Mouse (Mus musculus) hindbrain, postnatal 0 days (tissue): ENCODE measurements around the gene 2210407C18Rik. TPM values are rescaled to one million over a fixed set of nuclear protein-coding genes. Genes with fewer than 3 reads are reported as not detected.

ENCODE experiments used
- ATAC-seq: fragments of 200-750 bp; cut with Nextera tagmentation; 2 replicates; pipeline ENCODE4 v1.8.0; 2017; ENCODE audit warnings: mild to moderate bottlenecking, moderate TSS enrichment, moderate library complexity
- DNase-seq: peaks from one replicate; pipeline ENCODE4 v3.0.0-alpha.2; 2015; ENCODE audit warnings: low spot score
- H3K27ac ChIP-seq: fragments of 300-500 bp; sonication (generic); 2 replicates; pipeline ENCODE4 v1.5.1; 2014; ENCODE audit warnings: mild to moderate bottlenecking
- H3K27me3 ChIP-seq: fragments of 300-500 bp; sonication (generic); 2 replicates; pipeline ENCODE4 v1.6.1; 2014; ENCODE audit warnings: low read length, mixed read lengths; ENCODE audit not compliant: insufficient read depth
- H3K36me3 ChIP-seq: fragments of 300-500 bp; sonication (generic); 2 replicates; pipeline ENCODE4 v1.6.1; 2014; ENCODE audit warnings: low read length, mixed read lengths; ENCODE audit not compliant: insufficient read depth
- H3K4me1 ChIP-seq: fragments of 300-500 bp; sonication (generic); 2 replicates; pipeline ENCODE4 v1.6.1; 2014; ENCODE audit warnings: antibody characterized with exemption, low read length, mixed read lengths; ENCODE audit not compliant: insufficient read depth
- H3K4me2 ChIP-seq: fragments of 300-500 bp; sonication (generic); 2 replicates; pipeline ENCODE4 v1.6.1; 2014; ENCODE audit warnings: low read depth, mild to moderate bottlenecking, low read length, moderate library complexity, mixed read lengths
- H3K4me3 ChIP-seq: fragments of 300-500 bp; sonication (generic); 2 replicates; pipeline ENCODE4 v1.5.1; 2014; ENCODE audit warnings: low read length
- H3K9ac ChIP-seq: fragments of 300-500 bp; sonication (generic); replicated peaks from 2 replicates; pipeline ENCODE4 v1.6.1; 2014; ENCODE audit warnings: mild to moderate bottlenecking, low read length, moderate library complexity, mixed read lengths
- H3K9me3 ChIP-seq: fragments of 300-500 bp; sonication (generic); 2 replicates; pipeline ENCODE4 v1.6.1; 2016; ENCODE audit warnings: low read length, mixed read lengths
- CTCF ChIP-seq: IDR thresholded peaks from 2 replicates; pipeline ENCODE4 v1.5.1; 2016; ENCODE audit warnings: antibody characterized with exemption, control low read depth, low read depth
- WGBS: fragments of 180-500 bp; shearing (Covaris S2); extraction: QIAGEN DNeasy Blood & Tissue Kit; methylation state at CpG from one replicate; pipeline ENCODE4 v1.1.7; 2014; 5-methylcytosine and 5-hydroxymethylcytosine counted together
- polyA plus RNA-seq: library from polyadenylated mRNA; unstranded; fragments of >200 nt; fragmentation: Nextera tagmentation; extraction: Ambion mirVana; gene quantifications from 2 replicates; pipeline ENCODE4 v1.2.1, GENCODE M21; 2015
- total RNA-seq: library from RNA; depleted of rRNA; stranded (reverse); fragments of >200 nt; gene quantifications from 2 replicates; pipeline ENCODE4 v1.2.3, GENCODE M21; 2014

Gene 2210407C18Rik
- total and polyA plus RNA-seq, 2 experiments from 2014 or later, result not detected

DNA sequence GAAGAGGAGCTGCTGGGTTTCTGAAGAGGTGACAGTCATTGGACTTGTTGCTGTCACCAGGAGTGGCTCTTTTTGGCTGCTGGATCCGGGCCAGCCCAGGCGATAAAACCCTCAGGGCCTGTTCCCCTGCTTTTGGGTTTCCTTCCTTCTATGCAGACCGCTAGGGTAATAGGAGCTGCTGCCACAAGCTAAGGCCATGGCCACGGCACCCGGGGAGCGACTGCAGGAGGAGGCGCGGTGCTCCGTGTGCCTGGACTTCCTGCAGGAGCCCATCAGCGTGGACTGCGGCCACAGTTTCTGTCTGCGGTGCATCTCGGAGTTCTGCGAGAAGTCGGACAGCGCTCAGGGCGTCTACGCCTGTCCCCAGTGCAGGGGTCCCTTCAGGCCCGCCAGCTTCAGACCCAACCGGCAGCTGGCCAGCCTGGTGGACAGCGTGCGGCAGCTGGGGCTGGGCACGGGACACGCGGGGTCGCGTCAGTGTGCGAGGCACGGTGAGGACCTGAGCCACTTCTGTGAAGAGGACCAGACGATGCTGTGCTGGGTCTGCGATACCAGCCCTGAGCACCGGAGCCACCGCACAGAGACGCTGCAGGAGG lies 24.5 kb upstream of the 2210407C18Rik start, which contains the start of gene Trim58:
Trim58 (plus strand) TSS at position 194 of the 596 bp plus-strand sequence.
- Histone ChIP-seq H3K9me3 (no peaks in the 10 kb centered on the region), H3K36me3 (no peaks in the 10 kb centered on the region), H3K4me1 (no peaks in the 10 kb centered on the region), H3K4me2 (peak within 1 kb of the TSS; percentile 90), H3K27me3 (no peaks in the 10 kb centered on the region), H3K9ac (peak within 1 kb of the TSS; percentile 43), H3K4me3 (peak within 1 kb of the TSS; percentile 45), H3K27ac (no peak within 1 kb of the TSS)
- DNase-seq (peak; percentile 39), ATAC-seq (peak; percentile 53; the same call in 1 of the 2 replicates)
- whole genome bisulfite sequencing, result 2% methylated on average over 34 of the region's 34 CpGs
- no peak for TF ChIP-seq CTCF

DNA sequence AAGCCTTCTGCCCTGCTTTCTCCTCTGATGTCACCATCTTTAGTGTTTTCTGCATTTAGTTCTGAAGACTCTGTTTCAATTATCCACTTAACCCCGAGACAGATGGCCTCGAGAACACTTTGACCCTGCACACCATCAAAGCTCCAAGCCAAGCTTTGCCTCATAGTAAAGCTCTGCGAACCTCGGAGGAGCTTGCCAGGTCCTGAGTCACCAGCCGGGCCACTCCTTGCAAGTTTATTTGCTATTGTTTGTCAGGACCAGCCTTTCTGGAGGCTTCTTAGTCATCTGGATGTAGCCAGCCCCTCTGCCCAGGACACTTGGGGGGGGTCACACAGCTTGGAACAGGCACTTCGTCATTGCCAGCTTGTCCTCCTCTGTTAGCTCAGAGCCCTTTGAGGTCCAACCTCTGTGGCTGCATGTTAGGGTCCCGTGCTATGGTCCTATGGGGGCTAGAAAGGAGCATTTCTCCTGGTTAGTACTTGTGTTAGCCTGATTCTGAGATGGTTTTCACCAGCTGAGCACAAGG lies 22.4 kb upstream of the 2210407C18Rik start:
- ATAC-seq, result no peak
- Histone ChIP-seq H3K36me3 (no peaks in the 10 kb centered on the region), H3K27ac (no peak overlapping the region), H3K9ac (no peak overlapping the region), H3K4me3 (no peak overlapping the region), H3K27me3 (no peaks in the 10 kb centered on the region), H3K4me2 (no peak overlapping the region), H3K9me3 (no peaks in the 10 kb centered on the region), H3K4me1 (no peaks in the 10 kb centered on the region)
- no peak for TF ChIP-seq CTCF
- no peak for DNase-seq
- 67% methylated on average over 7 of the region's 7 CpGs for WGBS

DNA sequence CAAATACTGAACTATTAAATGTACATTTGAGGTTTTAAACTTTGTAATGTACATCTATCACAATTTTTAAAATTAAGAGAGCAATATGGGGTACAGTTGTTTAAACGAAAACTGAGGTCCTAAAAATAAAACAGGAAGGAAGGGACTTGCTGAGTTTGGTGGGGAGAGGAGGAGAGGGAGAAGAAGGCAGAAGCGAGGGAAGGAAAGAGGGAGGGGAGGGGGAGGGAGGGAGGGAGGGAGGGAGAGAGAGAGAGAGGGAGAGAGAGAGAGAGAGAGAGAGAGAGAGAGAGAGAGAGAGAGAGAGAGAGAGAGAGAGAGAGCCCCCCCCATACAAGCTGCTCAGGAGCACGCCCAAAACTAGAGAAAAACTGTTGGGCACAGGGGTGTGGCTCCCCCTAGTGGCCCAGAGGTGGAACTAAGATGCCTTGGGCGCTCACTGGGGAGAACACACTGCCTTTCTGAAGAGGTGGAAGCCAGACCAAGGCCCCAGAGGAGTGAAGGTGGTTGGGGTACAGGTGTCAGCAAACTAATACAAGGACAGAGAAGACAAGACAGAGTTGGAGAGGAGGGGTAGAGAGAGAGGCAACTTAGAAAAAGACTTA lies 20.6 kb upstream of the 2210407C18Rik start:
- no peaks in the 10 kb centered on the region for H3K36me3 ChIP-seq
- DNase-seq, result peak; percentile 69
- H3K4me1 ChIP-seq, result no peaks in the 10 kb centered on the region
- no peak overlapping the region for H3K4me3 ChIP-seq
- no peak overlapping the region for H3K9ac ChIP-seq
- no peaks in the 10 kb centered on the region for H3K27me3 ChIP-seq
- 22% methylated on average over 3 of the region's 4 CpGs for WGBS
- no peaks in the 10 kb centered on the region for H3K9me3 ChIP-seq
- H3K27ac ChIP-seq, result no peak overlapping the region
- ATAC-seq, result no peak
- no peak overlapping the region for H3K4me2 ChIP-seq
- TF ChIP-seq CTCF, result peak; percentile 85

DNA sequence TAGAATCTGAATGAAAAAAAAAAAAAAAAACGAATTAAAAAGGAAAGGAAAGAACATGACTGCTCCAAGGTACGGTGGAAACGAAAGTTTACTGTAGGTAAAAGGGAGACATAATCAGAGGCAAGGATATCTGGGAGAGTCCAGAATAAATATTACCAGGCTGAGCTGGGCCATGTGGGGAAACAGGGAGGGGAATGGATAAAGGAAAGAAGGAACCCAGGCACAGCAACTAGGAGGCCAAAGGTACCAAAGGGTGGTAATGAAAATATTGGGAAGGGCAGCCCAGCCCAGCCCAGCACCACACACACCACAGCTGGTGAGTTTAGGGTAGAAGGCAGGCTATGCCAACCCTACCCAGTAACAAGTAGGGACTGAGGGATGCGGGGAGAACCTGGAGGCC lies 19.0 kb upstream of the 2210407C18Rik start:
- DNase-seq (no peak), ATAC-seq (no peak)
- Histone ChIP-seq H3K9ac (no peak overlapping the region), H3K4me2 (no peak overlapping the region), H3K27me3 (no peaks in the 10 kb centered on the region), H3K4me1 (no peaks in the 10 kb centered on the region), H3K4me3 (no peak overlapping the region), H3K36me3 (no peaks in the 10 kb centered on the region), H3K9me3 (no peaks in the 10 kb centered on the region), H3K27ac (no peak overlapping the region)
- TF ChIP-seq CTCF, result no peak
- WGBS, result 53% methylated on average over 4 of the region's 4 CpGs

DNA sequence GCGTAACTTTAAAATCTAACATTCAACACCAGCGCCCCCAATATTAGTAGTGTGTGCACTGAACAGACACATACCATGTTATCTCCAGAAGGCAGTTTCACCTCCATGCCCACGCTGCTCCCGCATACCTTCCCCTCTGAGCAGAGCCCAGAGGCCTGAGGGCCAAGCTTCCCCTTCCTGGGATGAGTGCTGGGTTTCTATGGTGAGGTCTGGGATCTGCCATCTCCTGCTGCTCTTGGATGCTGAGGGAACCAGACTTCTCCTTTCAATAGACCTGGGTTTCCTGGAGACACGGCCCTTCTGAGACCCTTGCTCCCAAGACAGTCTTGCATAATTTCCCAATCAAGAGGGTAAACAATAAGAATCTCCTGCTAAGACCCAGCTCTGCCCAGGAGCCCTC lies 14.5 kb upstream of the 2210407C18Rik start, which contains the start of gene Olfr323:
Olfr323 (minus strand) TSS at position 101 of the 400 bp plus-strand sequence.
- no peak for TF ChIP-seq CTCF
- no peaks in the 10 kb centered on the region for H3K36me3 ChIP-seq
- H3K27me3 ChIP-seq, result no peaks in the 10 kb centered on the region
- no peak within 1 kb of the TSS for H3K27ac ChIP-seq
- no peaks in the 10 kb centered on the region for H3K4me1 ChIP-seq
- no peak within 1 kb of the TSS for H3K9ac ChIP-seq
- DNase-seq (no peak), ATAC-seq (no peak)
- no peak within 1 kb of the TSS for H3K4me2 ChIP-seq
- no peaks in the 10 kb centered on the region for H3K9me3 ChIP-seq
- WGBS, result 73% methylated on average over 5 of the region's 5 CpGs
- H3K4me3 ChIP-seq, result no peak within 1 kb of the TSS

DNA sequence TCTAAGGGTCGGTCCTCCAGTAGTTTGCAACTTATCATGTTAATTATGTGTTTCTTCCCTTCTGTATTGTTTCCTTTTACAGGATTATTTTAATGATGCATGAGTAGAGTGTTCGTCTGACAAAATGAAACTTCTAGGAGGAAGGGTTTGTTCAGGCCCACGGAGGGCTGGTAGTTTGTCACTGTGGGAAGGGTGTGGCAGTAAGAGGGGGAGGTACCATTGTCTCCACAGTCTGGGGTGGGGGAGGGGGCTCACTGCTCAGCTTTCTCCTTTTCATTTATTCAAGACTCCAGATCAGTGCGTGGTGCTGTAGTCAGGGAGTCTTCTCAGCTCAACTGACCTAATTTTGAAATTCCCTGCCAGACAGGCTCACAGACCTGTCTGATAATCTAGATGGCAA lies 10.3 kb upstream of the 2210407C18Rik start:
- ATAC-seq (no peak), DNase-seq (peak; percentile 5)
- Histone ChIP-seq H3K9me3 (no peaks in the 10 kb centered on the region), H3K4me2 (no peak overlapping the region), H3K9ac (no peak overlapping the region), H3K27ac (no peak overlapping the region), H3K4me3 (no peak overlapping the region), H3K4me1 (no peaks in the 10 kb centered on the region), H3K36me3 (no peaks in the 10 kb centered on the region), H3K27me3 (no peaks in the 10 kb centered on the region)
- no peak for TF ChIP-seq CTCF
- 51% methylated on average over 4 of the region's 4 CpGs for WGBS

DNA sequence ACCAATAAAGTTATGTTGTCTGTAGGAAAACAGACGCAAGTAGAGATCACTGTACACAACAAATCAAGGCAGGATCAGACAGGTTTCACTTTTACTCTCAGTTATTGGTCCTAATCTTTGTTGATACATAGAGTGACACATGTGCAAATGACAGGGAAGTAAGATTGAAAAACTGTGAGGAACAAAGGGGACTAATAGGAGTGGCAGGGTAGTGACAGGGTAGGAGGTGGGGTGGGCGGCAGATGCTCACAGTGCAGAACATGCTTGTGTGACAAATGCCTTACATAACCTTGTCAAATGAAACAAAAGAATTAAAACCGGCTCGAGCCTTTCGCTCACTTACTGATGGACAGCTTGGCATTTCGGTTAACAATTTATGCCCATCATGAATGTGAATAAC lies 2.9 kb upstream of the 2210407C18Rik start:
- Histone ChIP-seq H3K9ac (no peak overlapping the region), H3K4me1 (no peaks in the 10 kb centered on the region), H3K9me3 (no peaks in the 10 kb centered on the region), H3K4me2 (no peak overlapping the region), H3K4me3 (no peak overlapping the region), H3K27ac (no peak overlapping the region), H3K36me3 (no peaks in the 10 kb centered on the region), H3K27me3 (no peaks in the 10 kb centered on the region)
- no peak for DNase-seq
- TF ChIP-seq CTCF, result no peak
- 42% methylated on average over 6 of the region's 6 CpGs for WGBS
- ATAC-seq, result no peak
